Mouse (Mus musculus): ENCODE results near the gene Sult2a6. TPM values are rescaled to one million over a fixed set of nuclear protein-coding genes. Genes with fewer than 3 reads are reported as not detected.

Gene Sult2a6
- polyA plus RNA-seq (2015; fragmentation: Nextera tagmentation; extraction: Ambion mirVana), result not detected in 2 replicates

DNA sequence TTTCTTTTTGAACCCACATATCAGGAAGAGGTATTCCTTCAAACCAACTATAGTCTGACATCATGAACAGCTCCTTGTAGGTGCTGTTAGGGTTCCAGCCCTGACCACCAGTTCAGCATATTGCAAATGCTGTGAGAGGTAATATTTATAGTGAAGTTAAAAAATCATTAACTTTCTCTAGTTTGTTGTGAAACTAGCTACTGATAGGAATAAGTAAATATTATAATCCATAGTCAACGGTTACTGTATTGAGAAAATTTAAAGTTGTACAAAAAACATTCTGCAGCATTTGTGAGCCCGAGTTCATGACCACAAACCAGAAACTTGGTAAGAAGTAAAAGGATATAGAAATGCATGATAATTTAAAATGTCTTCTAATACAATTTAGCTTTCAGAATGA, at the start of gene Sult2a6:
Gene Sult2a6 (minus strand): TSS at position 101 of the 400 bp plus-strand sequence.
- no peaks in the 10 kb centered on the region for H3K36me3 ChIP-seq
- ATAC-seq (ENCODE audit: borderline replicate concordance, extremely low read depth, low FRiP score, low TSS enrichment), result no peak
- 68% methylated on average over 2 of the region's 2 CpGs for WGBS
- no peak within 1 kb of the TSS for H3K4me3 ChIP-seq
- H3K27ac ChIP-seq, result no peak within 1 kb of the TSS
- no peak within 1 kb of the TSS for H3K9ac ChIP-seq
- H3K9me3 ChIP-seq, result 0 out of 2 replicates have a peak, but pooled peaks cover 3% of the 10 kb centered on the region
- no peak within 1 kb of the TSS for H3K4me2 ChIP-seq
- H3K27me3 ChIP-seq, result no peaks in the 10 kb centered on the region
- H3K4me1 ChIP-seq, result no peaks in the 10 kb centered on the region

DNA sequence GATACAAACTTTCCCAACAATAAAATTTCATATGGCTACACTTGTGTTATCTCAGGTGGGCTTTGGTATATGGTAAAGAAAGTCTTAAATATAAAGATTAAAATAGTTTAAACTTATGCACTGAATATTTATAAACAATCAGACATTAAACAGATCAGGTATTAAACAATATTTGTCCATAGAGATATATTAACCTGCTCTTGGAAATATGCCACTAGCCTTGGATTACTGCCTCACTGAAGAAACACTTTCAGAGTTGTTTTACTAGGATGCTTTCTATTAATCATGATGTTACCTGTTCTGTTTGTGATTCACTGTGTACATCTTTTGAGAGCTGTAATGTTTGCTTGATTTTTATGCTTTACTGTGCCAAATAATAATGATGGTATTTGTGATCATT, 39.4 kb downstream of the Sult2a6 start:
- no peak for ATAC-seq (ENCODE audit: borderline replicate concordance, extremely low read depth, low FRiP score, low TSS enrichment)

DNA sequence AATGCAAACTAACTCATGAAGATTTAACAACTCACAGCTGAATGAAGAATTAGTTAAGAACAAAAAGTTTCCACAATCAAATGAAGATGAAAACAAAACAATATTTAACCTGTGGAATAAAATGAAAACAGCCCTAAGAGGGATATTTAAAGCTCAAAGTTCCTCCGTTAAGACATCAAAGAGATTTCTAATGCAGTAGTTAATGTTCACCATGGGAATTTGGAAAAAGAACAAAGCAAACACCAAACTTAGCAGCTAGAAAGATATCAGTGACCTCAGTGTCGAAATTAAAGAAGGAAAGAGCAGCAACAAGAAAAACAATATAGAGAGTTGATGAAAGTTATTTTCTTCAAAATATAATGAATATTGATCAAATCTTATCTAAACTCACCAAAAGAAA, 51.3 kb downstream of the Sult2a6 start:
- no peak overlapping the region for H3K27ac ChIP-seq
- H3K4me3 ChIP-seq, result no peak overlapping the region
- no peaks in the 10 kb centered on the region for H3K27me3 ChIP-seq
- WGBS, result 51% methylated on average over 2 of the region's 2 CpGs
- no peaks in the 10 kb centered on the region for H3K9me3 ChIP-seq
- ATAC-seq (ENCODE audit: borderline replicate concordance, extremely low read depth, low FRiP score, low TSS enrichment), result no peak
- no peaks in the 10 kb centered on the region for H3K36me3 ChIP-seq
- H3K4me2 ChIP-seq, result no peak overlapping the region
- no peaks in the 10 kb centered on the region for H3K4me1 ChIP-seq
- H3K9ac ChIP-seq, result no peak overlapping the region

More for the DNA sequence above, 39.4 kb downstream of the Sult2a6 start:
- no peaks in the 10 kb centered on the region for H3K27me3 ChIP-seq
- H3K9me3 ChIP-seq, result no peaks in the 10 kb centered on the region; the same call in 1 of the 2 replicates
- no peak overlapping the region for H3K9ac ChIP-seq
- no peak overlapping the region for H3K4me2 ChIP-seq
- H3K4me1 ChIP-seq, result no peaks in the 10 kb centered on the region
- no peak overlapping the region for H3K4me3 ChIP-seq
- no peak overlapping the region for H3K27ac ChIP-seq
- no peaks in the 10 kb centered on the region for H3K36me3 ChIP-seq

DNA sequence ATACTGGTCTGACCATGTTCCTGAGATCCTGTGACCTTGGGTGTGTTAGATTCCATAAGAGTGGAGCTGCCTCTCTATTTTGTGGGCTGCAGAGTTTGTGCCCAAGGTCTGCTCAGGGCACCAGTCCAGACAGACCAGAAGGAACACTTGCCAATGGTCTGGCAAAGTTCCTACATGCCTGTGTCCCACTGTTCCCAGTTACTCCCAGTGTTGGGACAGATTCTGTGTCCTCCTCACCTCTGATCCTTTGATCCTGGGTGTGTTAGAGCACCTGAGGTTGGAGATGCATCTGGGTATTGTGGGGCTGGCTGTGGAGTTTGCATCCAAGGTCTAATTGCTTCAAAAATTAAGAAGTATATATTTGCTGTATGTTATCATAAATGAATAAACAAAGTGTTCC, 52.2 kb downstream of the Sult2a6 start:
- H3K9ac ChIP-seq, result no peak overlapping the region
- no peak overlapping the region for H3K27ac ChIP-seq
- no peaks in the 10 kb centered on the region for H3K4me1 ChIP-seq
- H3K27me3 ChIP-seq, result no peaks in the 10 kb centered on the region
- H3K36me3 ChIP-seq, result no peaks in the 10 kb centered on the region
- no peak overlapping the region for H3K4me3 ChIP-seq
- no peak overlapping the region for H3K4me2 ChIP-seq
- H3K9me3 ChIP-seq, result no peaks in the 10 kb centered on the region
- no peak for ATAC-seq (ENCODE audit: borderline replicate concordance, extremely low read depth, low FRiP score, low TSS enrichment)

Other genes with a start within 250 kb of the Sult2a6 start
- not detected in 2 replicates for gene Sult2a3, start 131.8 kb downstream of the Sult2a6 start, polyA plus RNA-seq (2015; fragmentation: Nextera tagmentation; extraction: Ambion mirVana)
- not detected in 2 replicates for gene Obox8, start 78.7 kb upstream of the Sult2a6 start, polyA plus RNA-seq (2015; fragmentation: Nextera tagmentation; extraction: Ambion mirVana)
- gene Sult2a8, start 191.9 kb upstream of the Sult2a6 start, polyA plus RNA-seq (2015; fragmentation: Nextera tagmentation; extraction: Ambion mirVana), result 0.22 TPM in 1 of 2 replicates, not detected in the other
- not detected in 2 replicates for gene Sult2a7, start 239.4 kb upstream of the Sult2a6 start, polyA plus RNA-seq (2015; fragmentation: Nextera tagmentation; extraction: Ambion mirVana)